Mouse (Mus musculus): ENCODE measurements around the gene Pdk1. TPM values are rescaled to one million over a fixed set of nuclear protein-coding genes. Genes with fewer than 3 reads are reported as not detected.

The Pdk1 gene
- polyA plus RNA-seq (2015; fragmentation: Nextera tagmentation; extraction: Ambion mirVana), result 24.5 and 27.1 TPM in 2 replicates

DNA sequence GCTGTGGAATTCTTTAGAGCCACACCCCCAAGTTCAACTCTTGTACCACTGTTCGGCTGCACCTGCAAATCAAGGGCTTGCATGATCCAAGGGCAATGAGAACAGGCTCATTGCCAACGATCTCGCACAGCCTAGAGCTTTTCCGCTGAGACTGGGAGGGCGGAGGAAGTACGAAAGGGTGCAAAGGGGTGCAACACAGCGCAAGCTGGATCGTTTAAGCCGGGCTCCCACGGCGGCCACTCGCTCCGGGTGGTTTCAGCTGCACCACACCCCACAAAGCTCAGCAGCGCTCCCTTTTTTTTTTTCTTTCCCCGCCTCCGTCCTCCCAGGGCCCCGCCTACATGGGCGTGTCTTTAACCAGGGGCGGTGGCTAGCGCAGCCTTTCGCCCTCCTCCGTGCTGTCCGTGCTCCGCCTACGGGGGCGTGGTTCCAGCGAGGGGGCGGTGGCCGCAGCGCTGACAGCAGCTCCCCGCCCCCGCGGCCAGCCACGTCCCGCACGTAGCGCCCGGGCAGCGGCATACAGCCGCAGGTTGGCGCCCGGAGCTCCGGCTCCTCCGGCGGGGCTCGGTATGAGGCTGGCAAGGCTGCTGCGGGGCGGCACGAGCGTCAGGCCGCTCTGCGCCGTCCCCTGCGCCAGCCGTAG lies at the start of gene Pdk1:
Gene Pdk1 (plus strand): TSS at position 424 of the 643 bp plus-strand sequence.
- no peaks in the 10 kb centered on the region for H3K36me3 ChIP-seq (replicated peaks; ENCODE audit: insufficient read depth, low read length)
- peak within 1 kb of the TSS; percentile 97 for H3K4me2 ChIP-seq (ENCODE audit: low read depth, low read length)
- no peaks in the 10 kb centered on the region for H3K9me3 ChIP-seq (ENCODE audit: low read length)
- H3K4me1 ChIP-seq (ENCODE audit: insufficient read depth), result peaks cover 21% of the 10 kb centered on the region
- peak; percentile 97 for ATAC-seq
- peak within 1 kb of the TSS; percentile 84 for H3K4me3 ChIP-seq (ENCODE audit: low read depth, low read length)
- peak; percentile 100 for DNase-seq
- TF ChIP-seq CTCF (IDR thresholded peaks at IDR 0.05; ENCODE audit: low read depth) (no peak; the same call in 1 of the 2 replicates), EP300 (IDR thresholded peaks at IDR 0.05; ENCODE audit: low read depth) (no peak)
- WGBS (ENCODE audit: insufficient replicate concordance), result under 1% methylated on average over 46 of the region's 55 CpGs
- H3K9ac ChIP-seq (replicated peaks), result peak within 1 kb of the TSS; percentile 89
- H3K27me3 ChIP-seq (ENCODE audit: insufficient read depth, low read length), result no peaks in the 10 kb centered on the region
- H3K27ac ChIP-seq (ENCODE audit: low read depth), result peak within 1 kb of the TSS; percentile 97

DNA sequence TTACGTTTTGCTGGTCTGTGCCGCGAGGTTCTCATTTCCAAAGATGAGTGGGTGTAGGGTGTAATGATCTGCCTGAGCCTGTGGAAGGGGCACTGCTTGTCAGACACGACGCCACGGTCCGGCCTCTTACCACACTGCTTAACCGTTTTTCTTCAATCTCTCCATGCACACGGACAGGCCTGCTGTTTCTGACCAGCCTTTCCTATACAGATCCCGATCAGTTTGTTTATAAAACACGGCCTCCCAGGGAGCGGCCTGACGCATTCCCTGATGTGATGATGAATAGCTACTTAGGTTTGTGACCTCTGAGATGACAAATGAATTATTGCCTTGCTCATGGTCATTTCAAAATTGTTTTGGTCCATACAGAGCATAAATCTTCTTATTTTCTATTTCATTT lies 48.9 kb upstream of the Pdk1 start:
- Histone ChIP-seq H3K9me3 (ENCODE audit: low read length) (no peaks in the 10 kb centered on the region), H3K36me3 (replicated peaks; ENCODE audit: insufficient read depth, low read length) (peaks cover 3% of the 10 kb centered on the region; the same call in 1 of the 2 replicates), H3K4me1 (ENCODE audit: insufficient read depth) (no peaks in the 10 kb centered on the region), H3K9ac (replicated peaks) (no peak overlapping the region), H3K4me2 (ENCODE audit: low read depth, low read length) (no peak overlapping the region), H3K27ac (ENCODE audit: low read depth) (no peak overlapping the region), H3K27me3 (ENCODE audit: insufficient read depth, low read length) (no peaks in the 10 kb centered on the region), H3K4me3 (ENCODE audit: low read depth, low read length) (no peak overlapping the region)
- WGBS (ENCODE audit: insufficient replicate concordance), result 83% methylated on average over 13 of the region's 13 CpGs
- ATAC-seq (no peak), DNase-seq (no peak)
- TF ChIP-seq CTCF (IDR thresholded peaks at IDR 0.05; ENCODE audit: low read depth), result no peak
- TF ChIP-seq EP300 (IDR thresholded peaks at IDR 0.05; ENCODE audit: low read depth), result no peak

DNA sequence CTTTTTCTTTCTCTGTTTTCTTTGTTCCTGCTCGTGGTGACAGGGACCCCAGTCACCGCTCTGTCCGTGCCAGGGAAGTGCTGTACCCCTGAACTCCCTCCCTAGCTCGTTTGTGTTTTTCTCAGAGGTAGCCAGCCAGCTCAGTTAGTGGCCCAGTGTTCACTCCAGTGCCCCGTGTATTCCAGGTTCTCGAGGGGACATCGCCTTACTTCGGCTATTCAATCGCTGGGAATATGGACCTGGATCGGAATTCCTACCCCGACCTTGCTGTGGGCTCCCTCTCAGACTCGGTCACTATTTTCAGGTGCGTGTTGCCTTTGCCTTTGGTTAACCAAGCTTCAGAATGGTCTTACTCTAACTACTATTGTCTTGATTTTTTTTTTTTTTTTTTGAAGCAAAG lies 45.3 kb upstream of the Pdk1 start:
- H3K4me2 ChIP-seq (ENCODE audit: low read depth, low read length), result no peak overlapping the region
- TF ChIP-seq EP300 (IDR thresholded peaks at IDR 0.05; ENCODE audit: low read depth) (no peak), CTCF (IDR thresholded peaks at IDR 0.05; ENCODE audit: low read depth) (no peak)
- 85% methylated on average over 13 of the region's 13 CpGs for WGBS (ENCODE audit: insufficient replicate concordance)

DNA sequence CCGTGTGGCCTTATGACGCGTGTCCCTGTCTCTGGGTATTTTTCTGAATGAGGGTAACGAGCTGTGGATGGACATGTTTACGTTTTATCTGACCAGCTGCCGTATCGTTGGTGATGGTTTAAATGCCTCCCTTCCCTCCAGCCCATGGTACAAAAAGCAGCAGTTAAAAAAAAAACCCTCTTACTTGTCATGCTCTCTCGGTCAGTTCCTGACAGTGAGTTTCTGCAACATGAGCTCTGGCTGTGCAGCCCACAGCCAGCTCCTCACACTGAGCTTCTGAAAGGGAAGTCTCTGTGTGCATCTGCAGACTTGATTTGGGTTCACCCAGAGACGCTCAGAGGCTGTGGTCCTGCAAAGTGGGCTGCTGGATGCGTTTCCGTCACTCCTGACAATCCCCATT lies 44.1 kb upstream of the Pdk1 start:
- no peak for DNase-seq
- WGBS (ENCODE audit: insufficient replicate concordance), result 77% methylated on average over 11 of the region's 11 CpGs
- no peaks in the 10 kb centered on the region for H3K9me3 ChIP-seq (ENCODE audit: low read length)
- no peak overlapping the region for H3K4me3 ChIP-seq (ENCODE audit: low read depth, low read length)
- H3K27ac ChIP-seq (ENCODE audit: low read depth), result no peak overlapping the region
- H3K4me1 ChIP-seq (ENCODE audit: insufficient read depth), result no peaks in the 10 kb centered on the region
- no peak for TF ChIP-seq CTCF (IDR thresholded peaks at IDR 0.05; ENCODE audit: low read depth)
- no peak for TF ChIP-seq EP300 (IDR thresholded peaks at IDR 0.05; ENCODE audit: low read depth)
- H3K9ac ChIP-seq (replicated peaks), result no peak overlapping the region
- no peaks in the 10 kb centered on the region for H3K36me3 ChIP-seq (replicated peaks; ENCODE audit: insufficient read depth, low read length)
- H3K4me2 ChIP-seq (ENCODE audit: low read depth, low read length), result no peak overlapping the region
- ATAC-seq, result no peak
- H3K27me3 ChIP-seq (ENCODE audit: insufficient read depth, low read length), result no peaks in the 10 kb centered on the region

More for the DNA sequence above, 45.3 kb upstream of the Pdk1 start:
- Histone ChIP-seq H3K27me3 (ENCODE audit: insufficient read depth, low read length) (no peaks in the 10 kb centered on the region), H3K9me3 (ENCODE audit: low read length) (no peaks in the 10 kb centered on the region), H3K9ac (replicated peaks) (no peak overlapping the region), H3K36me3 (replicated peaks; ENCODE audit: insufficient read depth, low read length) (no peaks in the 10 kb centered on the region; the same call in 1 of the 2 replicates), H3K4me1 (ENCODE audit: insufficient read depth) (no peaks in the 10 kb centered on the region), H3K4me3 (ENCODE audit: low read depth, low read length) (no peak overlapping the region), H3K27ac (ENCODE audit: low read depth) (no peak overlapping the region)
- ATAC-seq (no peak), DNase-seq (no peak)

DNA sequence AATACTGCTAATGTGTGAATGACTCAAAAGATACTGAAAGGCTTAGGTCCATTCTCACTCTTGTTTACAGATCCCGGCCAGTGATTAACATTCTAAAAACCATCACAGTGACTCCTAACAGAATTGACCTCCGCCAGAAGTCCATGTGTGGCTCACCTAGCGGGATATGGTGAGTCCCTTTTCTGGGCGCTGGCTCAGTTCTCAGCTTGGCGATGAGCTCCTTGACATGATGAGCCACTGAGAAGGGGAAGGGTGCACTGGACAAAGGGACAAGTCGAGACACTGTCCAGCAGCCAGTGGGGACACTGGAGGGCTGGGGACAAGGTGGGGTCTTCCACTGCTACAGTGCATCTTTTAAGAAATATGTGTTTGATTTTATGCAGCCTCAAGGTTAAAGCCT lies 39.4 kb upstream of the Pdk1 start:
- DNase-seq (no peak), ATAC-seq (no peak)
- no peak overlapping the region for H3K4me3 ChIP-seq (ENCODE audit: low read depth, low read length)
- H3K27ac ChIP-seq (ENCODE audit: low read depth), result no peak overlapping the region
- H3K9me3 ChIP-seq (ENCODE audit: low read length), result no peaks in the 10 kb centered on the region
- whole genome bisulfite sequencing (ENCODE audit: insufficient replicate concordance), result 81% methylated on average over 6 of the region's 6 CpGs
- no peaks in the 10 kb centered on the region for H3K36me3 ChIP-seq (replicated peaks; ENCODE audit: insufficient read depth, low read length)
- no peak overlapping the region for H3K9ac ChIP-seq (replicated peaks)
- TF ChIP-seq EP300 (IDR thresholded peaks at IDR 0.05; ENCODE audit: low read depth), result no peak
- TF ChIP-seq CTCF (IDR thresholded peaks at IDR 0.05; ENCODE audit: low read depth), result no peak
- no peaks in the 10 kb centered on the region for H3K4me1 ChIP-seq (ENCODE audit: insufficient read depth)
- no peak overlapping the region for H3K4me2 ChIP-seq (ENCODE audit: low read depth, low read length)
- H3K27me3 ChIP-seq (ENCODE audit: insufficient read depth, low read length), result no peaks in the 10 kb centered on the region

DNA sequence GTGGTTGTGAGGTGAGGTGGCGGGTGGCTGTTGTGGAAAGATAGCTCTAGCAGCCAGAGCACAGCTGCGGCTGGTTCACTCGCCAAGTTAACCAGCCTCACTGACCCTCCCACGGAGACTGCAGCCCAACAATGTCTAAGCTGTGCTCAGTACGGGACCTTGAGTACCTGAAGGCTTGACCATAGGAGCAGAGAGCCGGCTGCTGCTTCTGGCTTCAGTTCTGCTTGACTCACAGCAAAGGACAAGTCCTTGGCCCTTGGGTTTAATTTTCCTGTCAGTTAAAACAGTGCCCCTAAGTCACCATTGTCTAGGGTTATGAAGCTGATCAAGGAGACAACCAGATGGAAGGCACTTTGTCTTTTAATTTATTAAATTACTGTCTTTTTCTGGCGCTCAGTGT lies 38.7 kb upstream of the Pdk1 start:
- H3K4me1 ChIP-seq (ENCODE audit: insufficient read depth), result no peaks in the 10 kb centered on the region
- no peaks in the 10 kb centered on the region for H3K27me3 ChIP-seq (ENCODE audit: insufficient read depth, low read length)
- no peak for DNase-seq
- no peak overlapping the region for H3K9ac ChIP-seq (replicated peaks)
- H3K27ac ChIP-seq (ENCODE audit: low read depth), result no peak overlapping the region
- TF ChIP-seq EP300 (IDR thresholded peaks at IDR 0.05; ENCODE audit: low read depth) (no peak), CTCF (IDR thresholded peaks at IDR 0.05; ENCODE audit: low read depth) (no peak)
- no peak overlapping the region for H3K4me2 ChIP-seq (ENCODE audit: low read depth, low read length)
- H3K4me3 ChIP-seq (ENCODE audit: low read depth, low read length), result no peak overlapping the region
- no peaks in the 10 kb centered on the region for H3K9me3 ChIP-seq (ENCODE audit: low read length)
- WGBS (ENCODE audit: insufficient replicate concordance), result 79% methylated on average over 7 of the region's 7 CpGs
- no peak for ATAC-seq
- H3K36me3 ChIP-seq (replicated peaks; ENCODE audit: insufficient read depth, low read length), result no peaks in the 10 kb centered on the region

Measured in liver, postnatal 0 days (tissue).